Mouse (Mus musculus) MEL (cell line): Measurements from ENCODE around the gene Siglece. TPM values are rescaled to one million over a fixed set of nuclear protein-coding genes. Genes with fewer than 3 reads are reported as not detected.

ENCODE experiments used
- DNase-seq: peaks from one replicate; pipeline ENCODE4 v3.0.0; 2011; ENCODE audit warnings: low read depth, low spot score
- H3K27ac ChIP-seq: 2 replicates; pipeline ENCODE4 v1.5.1; 2012; ENCODE audit warnings: low read depth, mild to moderate bottlenecking, control low read depth, low read length, moderate library complexity; ENCODE audit not compliant: control insufficient read depth
- H3K27me3 ChIP-seq, 2 experiments: fragments of 150-350 bp in 1 of 2; sonication (generic) in 1 of 2; 2 replicates each; pipeline ENCODE4 v1.6.1; 2012; ENCODE audit warnings: low read length in 2 of 2, mild to moderate bottlenecking in 2 of 2, improper control_type of control experiment in 1 of 2, moderate library complexity in 1 of 2; ENCODE audit not compliant: insufficient read depth in 2 of 2, control insufficient read depth in 1 of 2
- H3K36me3 ChIP-seq, 2 experiments: 2 replicates each; pipeline ENCODE4 v1.6.1; 2012 to 2014; ENCODE audit warnings: low read length in 2 of 2, improper control_type of control experiment in 1 of 2, inconsistent platforms in 1 of 2, mild to moderate bottlenecking in 1 of 2; ENCODE audit not compliant: insufficient read depth in 2 of 2, control insufficient read depth in 1 of 2
- H3K4me1 ChIP-seq, 2 experiments: fragments of 150-350 bp in 1 of 2; sonication (generic) in 1 of 2; 2 replicates each; pipeline ENCODE4 v1.6.1; 2012; ENCODE audit warnings: low read length in 2 of 2, improper control_type of control experiment in 1 of 2, mild to moderate bottlenecking in 1 of 2; ENCODE audit not compliant: insufficient read depth in 2 of 2, control insufficient read depth in 1 of 2
- H3K4me3 ChIP-seq, 2 experiments: fragments of 150-350 bp in 1 of 2; sonication (generic) in 1 of 2; 2 replicates each; pipeline ENCODE4 v1.5.1; 2012; ENCODE audit warnings: low read depth in 2 of 2, low read length in 2 of 2, mild to moderate bottlenecking in 2 of 2, moderate library complexity in 2 of 2, control low read depth in 1 of 2, improper control_type of control experiment in 1 of 2; ENCODE audit not compliant: control insufficient read depth in 1 of 2, insufficient read depth in 1 of 2
- H3K79me2 ChIP-seq: 2 replicates; pipeline ENCODE4 v1.6.1; 2012; ENCODE audit warnings: mild to moderate bottlenecking, low read length, moderate library complexity; ENCODE audit not compliant: control insufficient read depth, poor library complexity, insufficient read depth
- H3K9ac ChIP-seq: 2 replicates; pipeline ENCODE4 v1.6.1; 2012; ENCODE audit warnings: low read depth, mild to moderate bottlenecking, control low read depth, low read length, moderate library complexity; ENCODE audit not compliant: control insufficient read depth, poor library complexity, severe bottlenecking
- H3K9me3 ChIP-seq: fragments of 150-350 bp; sonication (generic); replicated peaks from 2 replicates; pipeline ENCODE4 v1.6.1; 2012; ENCODE audit warnings: mild to moderate bottlenecking, low read length, improper control_type of control experiment, moderate library complexity; ENCODE audit not compliant: insufficient read depth
- BHLHE40 ChIP-seq: IDR thresholded peaks from 2 replicates; pipeline ENCODE4 v1.6.1; 2012; ENCODE audit warnings: low read depth, mild to moderate bottlenecking, inconsistent platforms, low read length, improper control_type of control experiment, borderline replicate concordance
- CTCF ChIP-seq, 3 experiments: IDR thresholded peaks in 2 of 3; conservative IDR thresholded peaks in 1 of 3; 2 replicates each; pipeline ENCODE4 v1.5.1; 2011 to 2012; ENCODE audit warnings: low read length in 3 of 3, low read depth in 2 of 3, mild to moderate bottlenecking in 2 of 3, improper control_type of control experiment in 1 of 3, inconsistent platforms in 1 of 3, mixed read lengths in 1 of 3, moderate library complexity in 1 of 3; ENCODE audit not compliant: control insufficient read depth in 1 of 3, insufficient read depth in 1 of 3, poor library complexity in 1 of 3, severe bottlenecking in 1 of 3
- EP300 ChIP-seq, 2 experiments: IDR thresholded peaks; 2 replicates each; pipeline ENCODE4 v1.6.1; 2011; ENCODE audit warnings: improper control_type of control experiment in 2 of 2, low read length in 2 of 2, low read depth in 1 of 2, mild to moderate bottlenecking in 1 of 2
- KAT2A ChIP-seq: conservative IDR thresholded peaks from 2 replicates; pipeline ENCODE4 v1.6.1; 2012; ENCODE audit warnings: low read depth, low read length, improper control_type of control experiment, inconsistent platforms
- MAFK ChIP-seq: IDR thresholded peaks from 2 replicates; pipeline ENCODE4 v1.6.1; 2011; ENCODE audit warnings: low read depth, mild to moderate bottlenecking, low read length, improper control_type of control experiment, borderline replicate concordance
- MAX ChIP-seq: IDR thresholded peaks from 2 replicates; pipeline ENCODE4 v1.6.1; 2011; ENCODE audit warnings: low read length, improper control_type of control experiment
- MEF2A ChIP-seq: IDR thresholded peaks from 2 replicates; pipeline ENCODE4 v1.6.1; 2014; ENCODE audit warnings: low read depth, mild to moderate bottlenecking, inconsistent platforms, low read length, improper control_type of control experiment; ENCODE audit not compliant: poor library complexity, insufficient replicate concordance, severe bottlenecking; ENCODE audit errors: extremely low read depth
- POLR2AphosphoS5 ChIP-seq: IDR thresholded peaks from 2 replicates; pipeline ENCODE4 v1.6.1; 2012; ENCODE audit warnings: low read depth, borderline replicate concordance, mild to moderate bottlenecking, inconsistent platforms, low read length, moderate library complexity, mixed read lengths
- RAD21 ChIP-seq: IDR thresholded peaks from 2 replicates; pipeline ENCODE4 v1.6.1; 2011; ENCODE audit warnings: mild to moderate bottlenecking, low read depth, low read length, improper control_type of control experiment
- USF1 ChIP-seq: IDR thresholded peaks from 2 replicates; pipeline ENCODE4 v1.6.1; 2014; ENCODE audit warnings: low read depth, mild to moderate bottlenecking, inconsistent platforms, low read length, improper control_type of control experiment, moderate library complexity
- USF2 ChIP-seq, 2 experiments: IDR thresholded peaks; 2 replicates each; pipeline ENCODE4 v1.6.1; 2011 to 2012; ENCODE audit warnings: improper control_type of control experiment in 2 of 2, low read length in 2 of 2, borderline replicate concordance in 1 of 2, inconsistent platforms in 1 of 2, low read depth in 1 of 2, mild to moderate bottlenecking in 1 of 2; ENCODE audit not compliant: insufficient read depth in 1 of 2
- ZKSCAN1 ChIP-seq: IDR thresholded peaks from 2 replicates; pipeline ENCODE4 v1.6.1; 2012; ENCODE audit warnings: low read depth, mild to moderate bottlenecking, inconsistent platforms, low read length, improper control_type of control experiment, moderate library complexity
- ZNF384 ChIP-seq: IDR thresholded peaks from 2 replicates; pipeline ENCODE4 v1.6.1; 2012; ENCODE audit warnings: low read depth, mild to moderate bottlenecking, inconsistent platforms, low read length, improper control_type of control experiment
- polyA plus RNA-seq, 2 experiments: library from polyadenylated mRNA; stranded (reverse) in 1 of 2; unstranded in 1 of 2; fragments of >175 nt in 1 of 2; fragments of >200 nt in 1 of 2; gene quantifications; 2 replicates each; pipeline versions ENCODE4 v1.2.1 to v1.2.4; 2012; ENCODE audit warnings: low replicate concordance in 2 of 2, low read depth in 1 of 2; ENCODE audit not compliant: insufficient read length in 2 of 2, insufficient read depth in 1 of 2, missing spikeins in 1 of 2
- total RNA-seq: library from RNA; depleted of rRNA; stranded (reverse); fragments of 300-350 nt; gene quantifications from 2 replicates; pipeline ENCODE4 v1.2.3, GENCODE M21; 2012

Gene Siglece
- total and polyA plus RNA-seq, 3 experiments, result 0.07 TPM; not detected in 2

DNA sequence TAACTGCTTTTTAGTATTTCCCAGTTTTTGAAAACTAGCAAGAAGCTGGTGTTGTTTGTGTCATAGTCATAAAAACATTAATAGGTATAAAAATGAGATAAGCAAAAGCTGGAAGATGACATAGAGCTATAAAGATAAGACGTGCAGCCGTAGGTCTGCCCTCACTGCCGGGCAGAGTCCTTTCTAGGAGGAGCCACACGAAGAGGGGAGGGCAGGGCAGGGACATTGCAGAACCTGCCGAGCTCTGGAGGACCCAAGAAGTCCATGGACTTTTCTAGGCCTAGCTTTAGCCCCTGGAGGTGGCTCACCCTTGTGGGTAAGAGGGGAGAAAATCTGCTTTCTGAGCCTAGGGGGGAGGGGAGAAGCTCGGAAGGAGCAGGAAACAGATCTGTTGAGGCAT is 25.5 kb downstream of the Siglece start, which contains the start of gene Ceacam18:
Ceacam18 (plus strand) TSS at position 208 of the 400 bp plus-strand sequence.
- Histone ChIP-seq H3K9ac (no peak within 1 kb of the TSS), H3K79me2 (no peaks in the 10 kb centered on the region), H3K27ac (no peak within 1 kb of the TSS)
- TF ChIP-seq USF2 (IDR thresholded peaks at IDR 0.05; ENCODE audit: borderline replicate concordance in 1 of 2, insufficient read depth in 1 of 2, low read depth in 1 of 2, low read length in 2 of 2), result no peak
- no peak for TF ChIP-seq MAX
- TF ChIP-seq ZKSCAN1, result no peak
- no peak for TF ChIP-seq USF1
- TF ChIP-seq CTCF (IDR thresholded peaks at IDR 0.05 in 2 of 3, conservative IDR thresholded peaks at IDR 0.05 in 1 of 3; ENCODE audit: control insufficient read depth in 1 of 3, insufficient read depth in 1 of 3, low read depth in 2 of 3, low read length in 3 of 3, poor library complexity in 1 of 3, severe bottlenecking in 1 of 3), result no peak
- TF ChIP-seq BHLHE40, result no peak
- no peak for TF ChIP-seq RAD21
- TF ChIP-seq ZNF384, result no peak
- TF ChIP-seq, all 39 proteins: peak for 0
- H3K9me3 ChIP-seq, result no peaks in the 10 kb centered on the region
- no peaks in the 10 kb centered on the region; a peak in 1 of 4 replicates for H3K36me3 ChIP-seq
- 0 out of 4 replicates have a peak within 1 kb of the TSS, but pooled peaks of 1 of the 2 experiments have one; percentile 15 for H3K4me3 ChIP-seq
- no peaks in the 10 kb centered on the region for H3K27me3 ChIP-seq
- H3K4me1 ChIP-seq, result peaks cover 0 to 2% of the 10 kb centered on the region in 2 experiments; a peak in 2 of 4 replicates
- peak; percentile 2 for DNase-seq

DNA sequence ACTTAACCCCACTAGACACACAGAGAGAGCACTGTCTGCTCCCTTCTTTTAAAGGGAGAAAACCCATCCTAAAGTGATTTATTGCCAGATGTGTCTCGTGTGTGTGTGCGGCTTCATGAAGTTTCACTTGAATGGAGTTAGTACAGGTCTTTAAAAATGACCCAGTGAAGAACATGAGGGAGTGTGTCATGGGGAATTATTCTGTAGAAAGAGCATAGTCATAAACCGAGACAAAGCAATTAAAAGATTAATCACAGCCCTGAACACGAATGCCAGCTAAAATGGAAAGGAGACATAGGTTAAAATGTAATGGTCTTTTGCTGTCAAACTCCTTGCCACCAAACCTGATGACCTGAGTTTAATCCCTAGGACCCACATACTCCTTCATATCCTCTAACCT is 26.0 kb downstream of the Siglece start:
- Histone ChIP-seq H3K27me3 (no peaks in the 10 kb centered on the region), H3K9me3 (no peaks in the 10 kb centered on the region), H3K4me3 (no peak overlapping the region), H3K36me3 (no peaks in the 10 kb centered on the region; a peak in 1 of 4 replicates), H3K79me2 (no peaks in the 10 kb centered on the region), H3K27ac (no peak overlapping the region), H3K4me1 (peaks cover 0 to 2% of the 10 kb centered on the region in 2 experiments; a peak in 2 of 4 replicates), H3K9ac (no peak overlapping the region)
- no peak for DNase-seq
- TF ChIP-seq POLR2AphosphoS5 (no peak), RAD21 (no peak), MEF2A (no peak), MAFK (no peak), EP300 (IDR thresholded peaks at IDR 0.05; ENCODE audit: low read depth in 1 of 2, low read length in 2 of 2) (no peak), KAT2A (no peak)
